Mouse (Mus musculus): ENCODE measurements around the gene Enpp3.

Gene Enpp3

DNA sequence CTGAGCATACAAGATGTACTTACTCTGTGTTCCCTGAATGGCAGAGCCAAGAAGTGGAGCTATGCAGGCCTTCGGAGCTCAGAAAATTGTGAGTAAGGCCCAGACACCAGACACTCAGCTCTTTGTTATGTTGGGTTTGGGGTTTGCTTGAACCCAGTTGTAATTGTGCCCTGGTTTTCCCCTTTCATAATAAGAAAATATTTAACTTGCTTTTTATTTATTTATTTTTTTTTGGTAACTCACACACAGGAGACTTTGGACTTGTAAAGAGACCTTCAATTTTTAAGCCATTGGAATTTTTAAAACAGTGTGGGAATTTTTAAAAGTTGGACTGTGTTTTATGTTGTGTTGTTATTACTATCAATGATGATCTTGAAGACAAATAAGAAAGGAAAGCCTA lies at the start of gene Enpp3:
Gene Enpp3, minus strand, starts transcription at position 148 of the 400 bp plus-strand sequence.
- Histone ChIP-seq H3K4me1 (replicated peaks; ENCODE audit: low read depth, low read length) (peaks cover 10% of the 10 kb centered on the region), H3K36me3 (ENCODE audit: insufficient read depth, low read length) (peaks cover 8% of the 10 kb centered on the region), H3K4me3 (replicated peaks; ENCODE audit: low read length) (no peak within 1 kb of the TSS), H3K9me3 (ENCODE audit: low read length) (peaks cover 49% of the 10 kb centered on the region), H3K27me3 (ENCODE audit: insufficient read depth, low read length) (no peaks in the 10 kb centered on the region)
- no peak for TF ChIP-seq NANOG (IDR thresholded peaks at IDR 0.05; ENCODE audit: borderline replicate concordance, low read length)
- no peak for TF ChIP-seq CTCF (conservative IDR thresholded peaks at IDR 0.05; ENCODE audit: low read length)
- no peak for TF ChIP-seq POU5F1 (IDR thresholded peaks at IDR 0.05; ENCODE audit: borderline replicate concordance, low read length)

DNA sequence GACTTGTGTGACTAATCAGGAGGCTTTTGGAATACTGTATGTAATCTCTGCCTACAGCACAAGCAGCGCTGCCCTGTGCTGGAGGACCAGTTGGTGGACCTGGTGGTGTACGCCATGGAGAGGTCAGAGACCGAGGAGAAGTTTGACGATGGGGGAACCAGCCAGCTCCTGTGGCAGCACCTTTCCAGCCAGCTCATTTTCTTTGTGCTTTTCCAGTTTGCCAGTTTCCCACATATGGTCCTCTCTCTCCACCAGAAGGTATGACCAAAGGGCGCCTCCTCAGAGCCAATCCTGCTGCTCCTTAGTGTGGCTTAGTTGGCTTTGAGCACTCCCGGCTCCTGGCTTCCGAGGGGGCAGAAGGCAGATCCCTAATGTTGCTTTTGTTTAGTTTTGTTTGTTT lies 45.7 kb upstream of the Enpp3 start:
- TF ChIP-seq NANOG (IDR thresholded peaks at IDR 0.05; ENCODE audit: borderline replicate concordance, low read length): no peak
- peaks cover 94% of the 10 kb centered on the region for H3K36me3 ChIP-seq (ENCODE audit: insufficient read depth, low read length)
- H3K4me1 ChIP-seq (replicated peaks; ENCODE audit: low read depth, low read length): 0 out of 2 replicates have a peak, but pooled peaks cover 2% of the 10 kb centered on the region
- H3K27me3 ChIP-seq (ENCODE audit: insufficient read depth, low read length): no peaks in the 10 kb centered on the region
- H3K4me3 ChIP-seq (replicated peaks; ENCODE audit: low read length): no peak overlapping the region
- H3K9me3 ChIP-seq (ENCODE audit: low read length): no peaks in the 10 kb centered on the region

DNA sequence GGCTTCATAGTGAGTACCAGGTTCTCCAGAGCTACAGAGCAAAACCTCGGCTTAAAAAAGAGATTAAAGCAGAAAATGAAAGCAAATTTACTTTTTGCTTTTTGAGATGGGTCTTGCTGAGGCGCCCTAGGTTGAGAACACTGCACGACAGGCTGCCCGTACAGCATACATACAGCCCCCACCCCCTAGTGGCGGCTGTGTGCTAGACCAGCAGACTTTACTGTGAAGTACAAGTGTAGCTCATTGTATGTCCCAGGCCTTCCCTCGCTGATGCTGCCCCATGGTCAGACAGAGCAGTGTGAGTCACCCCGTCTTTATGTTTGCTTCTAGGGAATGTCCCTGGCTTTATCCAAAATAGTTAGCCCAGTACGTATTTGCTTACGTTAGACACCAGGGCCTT lies 43.4 kb upstream of the Enpp3 start:
- Histone ChIP-seq H3K9me3 (ENCODE audit: low read length) (no peaks in the 10 kb centered on the region), H3K4me3 (replicated peaks; ENCODE audit: low read length) (no peak overlapping the region), H3K36me3 (ENCODE audit: insufficient read depth, low read length) (peaks cover 94% of the 10 kb centered on the region), H3K4me1 (replicated peaks; ENCODE audit: low read depth, low read length) (0 out of 2 replicates have a peak, but pooled peaks cover 6% of the 10 kb centered on the region), H3K27me3 (ENCODE audit: insufficient read depth, low read length) (no peaks in the 10 kb centered on the region)
- peak; percentile 61 for TF ChIP-seq CTCF (conservative IDR thresholded peaks at IDR 0.05; ENCODE audit: low read length)
- no peak for TF ChIP-seq NANOG (IDR thresholded peaks at IDR 0.05; ENCODE audit: borderline replicate concordance, low read length)
- no peak for TF ChIP-seq POU5F1 (IDR thresholded peaks at IDR 0.05; ENCODE audit: borderline replicate concordance, low read length)

DNA sequence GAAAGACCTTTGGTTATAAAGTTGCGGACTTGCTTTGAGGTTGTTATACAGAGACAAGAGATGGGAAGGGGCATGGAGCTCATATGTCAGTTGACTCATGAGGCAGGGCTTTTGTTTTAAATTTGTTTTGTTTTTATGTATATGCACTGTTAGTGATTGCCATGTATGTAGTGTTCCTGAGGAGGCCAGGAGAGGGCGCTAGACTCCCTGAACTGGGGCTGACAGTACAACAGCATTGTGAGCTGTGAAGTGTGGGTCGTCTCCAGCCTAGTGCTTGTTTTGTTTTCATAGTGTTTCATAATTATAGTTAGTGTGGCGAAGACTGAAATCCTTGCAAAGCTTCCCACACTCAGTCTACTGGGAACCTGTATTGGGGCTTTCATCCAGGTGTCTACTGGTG lies 31.0 kb upstream of the Enpp3 start:
- TF ChIP-seq NANOG (IDR thresholded peaks at IDR 0.05; ENCODE audit: borderline replicate concordance, low read length) (no peak), CTCF (conservative IDR thresholded peaks at IDR 0.05; ENCODE audit: low read length) (peak; percentile 79)
- Histone ChIP-seq H3K27me3 (ENCODE audit: insufficient read depth, low read length) (no peaks in the 10 kb centered on the region), H3K4me1 (replicated peaks; ENCODE audit: low read depth, low read length) (peaks cover 19% of the 10 kb centered on the region; the same call in 1 of the 2 replicates), H3K36me3 (ENCODE audit: insufficient read depth, low read length) (peaks cover 68% of the 10 kb centered on the region), H3K4me3 (replicated peaks; ENCODE audit: low read length) (no peak overlapping the region), H3K9me3 (ENCODE audit: low read length) (no peaks in the 10 kb centered on the region)

DNA sequence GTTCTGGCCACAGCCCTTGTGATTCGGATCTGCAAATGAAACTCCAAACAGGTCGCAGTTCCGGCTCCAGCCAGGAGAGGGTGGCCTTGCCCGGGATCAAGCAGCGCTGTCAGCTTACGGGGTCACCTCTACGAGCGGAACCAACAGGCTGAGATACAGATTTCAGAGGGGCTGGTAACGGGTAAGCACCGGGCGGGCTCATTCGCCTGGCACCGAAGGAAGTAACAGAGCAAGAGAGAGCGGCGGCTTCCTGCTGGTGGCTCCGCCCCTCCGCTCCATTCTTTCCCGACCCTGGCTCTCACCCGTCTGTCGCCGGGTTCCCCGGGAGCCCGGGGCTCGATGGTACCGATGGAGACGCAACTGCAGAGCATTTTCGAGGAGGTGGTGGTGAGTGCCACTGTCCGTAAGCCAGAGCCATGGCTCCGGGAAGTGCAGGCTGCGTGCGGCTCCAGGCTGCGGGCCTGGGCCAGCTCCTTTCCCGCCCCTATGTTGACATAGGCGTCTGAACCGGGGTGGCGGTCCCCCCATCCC lies 27.2 kb upstream of the Enpp3 start, which contains the start of gene Med23:
Gene Med23, plus strand, starts transcription at position 227 of the 531 bp plus-strand sequence.
- no peaks in the 10 kb centered on the region for H3K9me3 ChIP-seq (ENCODE audit: low read length)
- H3K4me1 ChIP-seq (replicated peaks; ENCODE audit: low read depth, low read length): peaks cover 34% of the 10 kb centered on the region
- TF ChIP-seq CTCF (conservative IDR thresholded peaks at IDR 0.05; ENCODE audit: low read length): peak; percentile 85
- TF ChIP-seq POU5F1 (IDR thresholded peaks at IDR 0.05; ENCODE audit: borderline replicate concordance, low read length): peak; percentile 54
- no peak for TF ChIP-seq NANOG (IDR thresholded peaks at IDR 0.05; ENCODE audit: borderline replicate concordance, low read length)
- H3K36me3 ChIP-seq (ENCODE audit: insufficient read depth, low read length): peaks cover 31% of the 10 kb centered on the region
- peak within 1 kb of the TSS; percentile 99 for H3K4me3 ChIP-seq (replicated peaks; ENCODE audit: low read length)
- no peaks in the 10 kb centered on the region for H3K27me3 ChIP-seq (ENCODE audit: insufficient read depth, low read length)

DNA sequence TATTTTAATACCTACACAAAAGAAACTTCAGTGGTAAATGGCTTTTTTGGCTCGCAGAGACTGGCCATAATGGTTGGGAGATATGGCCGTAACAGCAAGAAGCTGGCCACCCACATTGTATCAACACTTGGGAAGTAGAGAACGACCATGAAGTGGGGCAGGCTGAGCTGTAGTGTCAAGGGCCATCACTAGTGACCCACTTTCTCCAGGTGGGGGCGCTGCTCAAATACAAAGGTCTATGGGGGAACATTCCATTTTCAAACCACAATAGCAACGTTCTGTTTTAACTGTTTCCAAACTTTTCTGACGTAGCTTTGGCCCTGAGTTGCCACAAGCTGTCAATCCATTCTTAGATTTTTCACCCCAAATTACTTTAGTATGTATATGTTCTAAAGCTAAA lies 21.8 kb upstream of the Enpp3 start:
- peaks cover 26% of the 10 kb centered on the region for H3K9me3 ChIP-seq (ENCODE audit: low read length)
- H3K4me3 ChIP-seq (replicated peaks; ENCODE audit: low read length): 0 out of 2 replicates have a peak overlapping the region, but pooled peaks have one; percentile 3
- H3K27me3 ChIP-seq (ENCODE audit: insufficient read depth, low read length): no peaks in the 10 kb centered on the region
- peaks cover 39% of the 10 kb centered on the region for H3K4me1 ChIP-seq (replicated peaks; ENCODE audit: low read depth, low read length)
- peaks cover 12% of the 10 kb centered on the region for H3K36me3 ChIP-seq (ENCODE audit: insufficient read depth, low read length)
- peak; percentile 48 for TF ChIP-seq CTCF (conservative IDR thresholded peaks at IDR 0.05; ENCODE audit: low read length)
- no peak for TF ChIP-seq POU5F1 (IDR thresholded peaks at IDR 0.05; ENCODE audit: borderline replicate concordance, low read length)

DNA sequence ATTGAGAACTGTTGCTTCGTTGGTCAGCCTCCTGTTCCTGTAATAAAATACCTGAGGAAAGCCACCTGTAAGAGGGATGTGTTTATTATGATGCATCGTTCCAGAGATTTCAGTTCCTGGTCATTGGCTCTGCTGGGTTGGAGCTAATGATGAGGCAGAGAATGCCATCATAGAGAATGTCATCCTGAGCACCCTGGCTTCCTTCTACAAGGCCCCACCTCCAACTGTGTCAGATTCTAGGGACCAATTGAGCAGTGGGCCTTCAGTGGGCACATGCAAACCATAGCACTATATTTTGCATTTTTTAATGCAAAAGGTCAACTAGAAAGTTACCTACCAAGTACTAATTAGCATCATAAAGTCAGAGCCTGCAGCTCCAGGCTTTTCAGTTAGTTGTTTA lies 20.5 kb upstream of the Enpp3 start:
- TF ChIP-seq POU5F1 (IDR thresholded peaks at IDR 0.05; ENCODE audit: borderline replicate concordance, low read length): 0 out of 2 replicates have a peak, but pooled peaks have one; percentile 13
- TF ChIP-seq CTCF (conservative IDR thresholded peaks at IDR 0.05; ENCODE audit: low read length): no peak
- H3K4me3 ChIP-seq (replicated peaks; ENCODE audit: low read length): 0 out of 2 replicates have a peak overlapping the region, but pooled peaks have one; percentile 20
- H3K36me3 ChIP-seq (ENCODE audit: insufficient read depth, low read length): peaks cover 12% of the 10 kb centered on the region
- peaks cover 36% of the 10 kb centered on the region for H3K4me1 ChIP-seq (replicated peaks; ENCODE audit: low read depth, low read length)
- H3K9me3 ChIP-seq (ENCODE audit: low read length): peaks cover 27% of the 10 kb centered on the region
- H3K27me3 ChIP-seq (ENCODE audit: insufficient read depth, low read length): no peaks in the 10 kb centered on the region

DNA sequence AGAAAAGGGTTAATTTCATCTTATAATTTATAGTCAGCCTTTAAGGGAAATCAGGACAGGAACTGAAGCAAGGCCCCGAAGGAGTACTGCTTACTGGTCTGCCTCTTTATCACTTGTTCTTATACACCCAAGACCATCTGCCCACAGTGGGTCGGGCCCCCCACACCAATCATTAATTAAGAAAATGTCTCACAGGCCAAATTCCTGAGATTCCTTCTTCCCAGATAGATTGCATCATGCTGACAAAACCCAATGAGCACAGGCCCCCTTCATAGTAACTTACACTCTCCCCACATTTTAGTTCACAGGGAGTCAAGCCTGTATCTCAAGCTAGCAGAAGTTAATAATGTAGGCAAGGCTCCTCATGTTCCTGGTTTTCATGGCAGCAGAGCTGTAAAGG lies 625 bp downstream of the Enpp3 start:
- Histone ChIP-seq H3K36me3 (ENCODE audit: insufficient read depth, low read length) (peaks cover 12% of the 10 kb centered on the region), H3K4me3 (replicated peaks; ENCODE audit: low read length) (no peak overlapping the region), H3K27me3 (ENCODE audit: insufficient read depth, low read length) (no peaks in the 10 kb centered on the region), H3K4me1 (replicated peaks; ENCODE audit: low read depth, low read length) (peaks cover 10% of the 10 kb centered on the region), H3K9me3 (ENCODE audit: low read length) (peaks cover 50% of the 10 kb centered on the region)
- TF ChIP-seq CTCF (conservative IDR thresholded peaks at IDR 0.05; ENCODE audit: low read length): no peak
- no peak for TF ChIP-seq NANOG (IDR thresholded peaks at IDR 0.05; ENCODE audit: borderline replicate concordance, low read length)
- no peak for TF ChIP-seq POU5F1 (IDR thresholded peaks at IDR 0.05; ENCODE audit: borderline replicate concordance, low read length)

DNA sequence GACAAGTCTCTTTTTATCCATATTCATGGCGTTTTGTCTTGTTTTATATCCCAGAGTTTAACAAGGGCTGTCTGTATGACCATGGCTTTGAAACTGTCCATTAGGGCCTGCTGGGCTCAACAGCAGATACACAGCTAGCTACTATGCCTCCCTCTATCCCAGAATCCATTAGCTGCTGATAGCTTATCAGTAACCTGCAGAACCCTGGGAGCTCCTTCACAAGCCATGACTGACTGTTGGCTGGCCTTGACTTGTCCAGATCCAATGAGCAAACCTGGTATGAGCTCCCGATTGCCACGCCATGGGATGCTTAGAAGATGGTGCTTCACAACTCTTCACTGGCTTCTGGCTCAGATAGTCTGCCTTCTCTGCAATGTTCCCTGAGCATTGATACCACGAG lies 1.8 kb downstream of the Enpp3 start:
- TF ChIP-seq POU5F1 (IDR thresholded peaks at IDR 0.05; ENCODE audit: borderline replicate concordance, low read length): no peak
- no peak for TF ChIP-seq CTCF (conservative IDR thresholded peaks at IDR 0.05; ENCODE audit: low read length)
- no peak for TF ChIP-seq NANOG (IDR thresholded peaks at IDR 0.05; ENCODE audit: borderline replicate concordance, low read length)
- peaks cover 42% of the 10 kb centered on the region for H3K9me3 ChIP-seq (ENCODE audit: low read length)

More for the DNA sequence above, 1.8 kb downstream of the Enpp3 start:
- H3K4me1 ChIP-seq (replicated peaks; ENCODE audit: low read depth, low read length): peaks cover 20% of the 10 kb centered on the region
- H3K36me3 ChIP-seq (ENCODE audit: insufficient read depth, low read length): peaks cover 12% of the 10 kb centered on the region
- no peak overlapping the region for H3K4me3 ChIP-seq (replicated peaks; ENCODE audit: low read length)
- no peaks in the 10 kb centered on the region for H3K27me3 ChIP-seq (ENCODE audit: insufficient read depth, low read length)
